Mouse (Mus musculus) frontal cortex, postnatal 10 days (tissue): ENCODE data around the gene P2ry4.
A peak's percentile ranks its signal among the peaks of the same experiment; 100 is the strongest.

Experiments used
- DNase-seq, 2 experiments: peaks; one replicate each; pipeline ENCODE4 v3.0.0; 2022; ENCODE audit warnings: low spot score in 2 of 2, mixed read lengths in 1 of 2

Gene P2ry4

DNA sequence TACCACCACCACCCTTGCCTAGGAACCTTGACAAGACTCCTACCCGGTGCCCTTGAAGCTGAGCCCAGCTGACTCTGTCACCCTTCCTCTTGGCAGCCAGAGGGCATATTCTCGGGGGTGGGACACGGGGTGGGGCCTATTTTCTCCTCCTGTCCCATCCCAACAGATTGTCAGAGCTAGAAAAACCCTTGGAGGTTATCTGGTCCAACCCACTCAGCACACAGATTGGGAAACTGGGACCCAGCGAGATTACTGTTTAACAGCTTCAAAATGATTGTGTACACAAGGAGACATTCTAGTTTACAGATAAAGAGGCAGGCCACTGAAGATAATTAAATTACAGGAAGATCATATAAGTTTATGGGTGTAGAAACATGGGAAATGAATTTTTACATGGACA is at the start of gene P2ry4:
Gene P2ry4, minus strand, starts transcription at position 79 of the 400 bp plus-strand sequence.
- no peak for DNase-seq

GRCm38 (mm10) chrX:100638477-100638876 is 43.8 kb upstream of the P2ry4 start:
- DNase-seq: no peak

DNA sequence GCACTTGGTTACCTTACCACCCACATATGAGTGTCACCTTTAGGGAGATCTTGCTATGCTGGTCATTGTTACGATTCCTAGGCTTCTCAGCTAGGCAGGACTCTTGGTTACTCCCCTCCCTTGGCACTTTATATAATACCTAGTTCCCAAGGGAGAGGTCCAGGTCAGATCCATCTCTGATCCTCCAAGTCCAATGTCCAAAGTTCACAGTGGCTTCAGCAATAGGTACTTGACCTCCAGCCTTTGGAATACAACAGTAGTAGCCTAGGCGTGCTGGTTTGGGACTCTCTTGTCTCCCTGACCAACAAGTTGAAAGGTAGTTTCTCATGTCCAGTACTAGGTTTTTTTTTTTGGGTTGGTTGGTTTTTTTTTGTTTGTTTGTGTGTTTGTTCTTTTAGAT is 34.4 kb upstream of the P2ry4 start:
- no peak for DNase-seq

DNA sequence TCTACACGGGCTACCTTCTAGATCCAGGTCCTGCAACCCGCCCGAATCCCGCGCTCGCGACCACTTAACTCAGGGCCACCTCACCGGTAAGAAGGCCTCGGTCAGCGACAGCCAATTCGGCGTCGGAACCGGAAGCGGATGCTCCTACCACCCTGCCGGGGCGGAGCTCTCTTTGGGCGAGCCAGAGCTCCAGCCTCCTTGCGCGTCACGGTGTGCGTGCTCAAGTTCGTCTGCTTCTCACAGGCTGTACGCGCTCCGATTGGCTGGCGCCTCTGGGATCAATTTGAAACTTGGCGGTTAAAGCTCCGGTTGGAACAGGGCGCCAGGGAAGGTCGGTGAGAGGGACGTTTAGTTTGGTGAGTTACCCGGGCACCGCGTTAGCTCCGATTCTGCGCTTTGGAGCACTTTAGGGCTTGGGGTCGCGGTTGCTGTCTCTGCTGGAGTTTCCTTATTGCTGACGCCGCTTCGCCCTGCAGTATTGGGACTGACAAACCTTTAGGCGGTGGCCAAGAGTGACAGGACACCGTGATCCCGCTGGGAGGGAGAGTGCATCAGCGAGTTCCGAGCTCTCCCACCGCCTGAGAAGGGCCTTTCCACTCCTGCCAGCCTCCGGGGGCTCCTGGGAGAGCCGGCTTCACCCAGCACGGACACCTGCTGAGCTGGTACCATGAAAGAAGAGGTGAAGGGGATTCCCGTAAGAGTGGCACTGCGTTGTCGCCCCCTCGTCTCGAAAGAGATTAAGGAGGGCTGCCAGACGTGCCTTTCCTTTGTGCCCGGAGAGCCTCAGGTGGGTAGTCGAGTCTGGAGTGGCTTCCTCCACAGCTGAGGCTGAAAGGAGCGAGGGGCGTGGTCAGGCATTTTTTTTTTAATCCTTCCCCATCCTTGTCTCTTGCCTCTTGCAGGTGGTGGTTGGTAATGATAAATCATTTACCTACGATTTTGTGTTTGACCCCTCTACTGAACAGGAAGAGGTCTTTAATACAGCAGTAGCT is 31.4 kb upstream of the P2ry4 start, which contains the start of gene Pdzd11:
Gene Pdzd11, minus strand, starts transcription at position 767 of the 992 bp plus-strand sequence.
- peak; percentile 85 to 86 for DNase-seq

DNA sequence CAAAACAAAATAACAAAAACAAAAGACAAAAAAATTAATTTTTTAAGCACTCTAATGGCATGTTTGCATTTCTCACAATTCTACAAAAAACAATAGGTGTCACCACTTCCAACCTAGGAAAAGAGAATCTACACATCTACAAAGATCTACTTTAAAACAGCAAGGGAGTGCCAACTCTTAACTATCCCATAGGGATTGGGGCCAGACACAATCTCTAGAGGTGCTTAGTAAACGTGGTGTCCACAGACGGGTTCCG is 30.8 kb upstream of the P2ry4 start, which contains the start of gene Kif4:
Gene Kif4, plus strand, starts transcription at position 192 of the 256 bp plus-strand sequence.
- no peak for DNase-seq

- no peak for DNase-seq
Measured at GRCm38 (mm10) chrX:100625146-100625545, 30.5 kb upstream of the P2ry4 start.

GRCm38 (mm10) chrX:100624242-100624641 is 29.6 kb upstream of the P2ry4 start:
- DNase-seq: no peak

DNA sequence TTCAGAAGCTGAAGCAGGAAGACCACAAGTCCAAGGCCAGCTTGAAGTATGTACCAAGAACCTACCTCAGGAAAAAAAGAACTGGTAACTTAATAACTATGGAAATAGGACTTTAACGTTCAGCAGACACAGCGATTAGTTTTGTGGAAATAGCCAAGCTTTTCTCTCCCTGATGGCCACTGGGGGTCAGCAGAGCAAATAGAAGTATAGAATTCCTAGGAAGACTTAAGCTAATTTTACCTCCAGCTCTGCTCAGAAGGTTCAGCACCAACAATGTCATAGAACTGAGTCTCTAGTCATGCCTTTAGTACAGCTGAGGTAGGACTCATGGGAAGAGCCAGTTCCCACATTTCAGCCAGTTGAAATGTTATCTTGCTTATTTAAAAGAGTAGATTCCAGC is 26.7 kb upstream of the P2ry4 start:
- DNase-seq: no peak

GRCm38 (mm10) chrX:100618488-100618887 is 23.8 kb upstream of the P2ry4 start:
- DNase-seq: no peak

- DNase-seq: no peak
Measured at GRCm38 (mm10) chrX:100605314-100605713, 10.6 kb upstream of the P2ry4 start, which contains the start of gene Arr3. Gene Arr3, plus strand, starts transcription at chrX:100605497.

- no peak for DNase-seq
Measured at GRCm38 (mm10) chrX:100599755-100600154, 5.1 kb upstream of the P2ry4 start.

GRCm38 (mm10) chrX:100597439-100597838 is 2.8 kb upstream of the P2ry4 start:
- DNase-seq: peak; percentile 8 to 28

- no peak for DNase-seq
Measured at GRCm38 (mm10) chrX:100571951-100572350, 22.7 kb downstream of the P2ry4 start, which contains the start of gene Awat1. Gene Awat1, plus strand, starts transcription at chrX:100572251.

DNA sequence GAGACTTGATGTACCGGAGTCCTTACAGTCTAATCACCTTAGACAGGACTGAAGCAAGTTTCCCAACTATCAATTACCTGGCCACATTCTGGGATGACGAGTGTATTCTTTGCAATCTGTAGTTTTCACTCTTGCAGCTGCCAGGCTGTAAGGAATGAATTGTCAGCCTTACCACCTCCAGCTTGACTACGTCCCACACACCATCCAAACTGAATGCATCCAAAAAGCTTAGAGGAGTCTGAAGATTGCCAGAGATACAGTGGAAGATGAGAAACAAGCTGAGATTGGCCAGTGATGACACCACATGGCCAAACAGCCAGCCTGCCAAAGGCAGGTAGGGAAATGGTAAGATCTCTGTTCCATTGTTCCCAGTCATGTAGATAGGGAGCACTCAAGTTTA is 29.0 kb downstream of the P2ry4 start:
- no peak for DNase-seq

DNA sequence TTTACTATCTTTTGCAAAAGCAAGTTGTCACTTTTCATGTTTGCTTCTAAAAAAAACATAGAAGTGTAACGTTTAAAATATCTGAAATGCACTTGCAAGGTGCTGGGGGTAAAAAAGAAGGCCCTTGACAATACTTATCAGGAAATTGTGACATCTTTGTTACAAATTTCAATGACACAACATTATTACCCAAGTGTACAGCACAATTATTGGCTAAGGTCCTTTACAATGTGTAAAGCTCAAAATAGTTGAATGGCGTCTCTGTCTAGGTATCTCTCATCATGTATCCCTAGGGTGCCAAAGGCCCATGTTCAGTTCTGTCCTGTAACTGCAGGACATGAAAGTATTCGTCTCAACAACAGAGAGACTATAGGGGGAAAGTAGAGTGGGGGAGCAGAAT is 38.6 kb downstream of the P2ry4 start:
- no peak for DNase-seq
